Mouse (Mus musculus) stomach, embryonic 14.5 days (tissue): ENCODE measurements around the gene Fau. TPM values are rescaled to one million over a fixed set of nuclear protein-coding genes. Genes with fewer than 3 reads are reported as not detected.
"Not testable (repeated sequence)": the region's sequence is repeated elsewhere in the genome, so short reads cannot be mapped to it uniquely, and the experiment has no call there.

ENCODE experiments used
- ATAC-seq: fragments of 200-750 bp; cut with Nextera tagmentation; 2 replicates; pipeline ENCODE4 v1.8.0; 2017; ENCODE audit warnings: low read depth, moderate TSS enrichment; ENCODE audit not compliant: insufficient number of reproducible peaks, insufficient read depth, low FRiP score
- H3K27ac ChIP-seq: fragments of 300-500 bp; sonication (generic); 2 replicates; pipeline ENCODE4 v1.5.1; 2014; ENCODE audit warnings: mild to moderate bottlenecking, low read length, moderate library complexity, mixed read lengths
- H3K27me3 ChIP-seq: fragments of 300-500 bp; sonication (generic); 2 replicates; pipeline ENCODE4 v1.6.1; 2014; ENCODE audit warnings: low read length, control low read depth, mixed read lengths; ENCODE audit not compliant: control insufficient read depth, insufficient read depth
- H3K36me3 ChIP-seq: fragments of 300-500 bp; sonication (generic); 2 replicates; pipeline ENCODE4 v1.6.1; 2014; ENCODE audit warnings: mild to moderate bottlenecking, control low read depth, low read length, moderate library complexity, mixed read lengths; ENCODE audit not compliant: control insufficient read depth, insufficient read depth
- H3K4me1 ChIP-seq: fragments of 300-500 bp; sonication (generic); 2 replicates; pipeline ENCODE4 v1.6.1; 2014; ENCODE audit warnings: low read length, control low read depth, mixed read lengths; ENCODE audit not compliant: control insufficient read depth, insufficient read depth
- H3K4me2 ChIP-seq: fragments of 300-500 bp; sonication (generic); replicated peaks from 2 replicates; pipeline ENCODE4 v1.6.1; 2014; ENCODE audit warnings: low read depth, low read length, control low read depth
- H3K4me3 ChIP-seq: fragments of 300-500 bp; sonication (generic); 2 replicates; pipeline ENCODE4 v1.5.1; 2014; ENCODE audit warnings: low read depth, low read length, control low read depth
- H3K9ac ChIP-seq: fragments of 300-500 bp; sonication (generic); replicated peaks from 2 replicates; pipeline ENCODE4 v1.6.1; 2014; ENCODE audit warnings: low read depth, mild to moderate bottlenecking, control low read depth, low read length, moderate library complexity, mixed read lengths
- H3K9me3 ChIP-seq: fragments of 300-500 bp; sonication (generic); 2 replicates; pipeline ENCODE4 v1.6.1; 2016; ENCODE audit warnings: low read depth, low read length, control low read depth; ENCODE audit not compliant: control insufficient read depth
- WGBS: fragments of 180-500 bp; shearing (Covaris S2); extraction: QIAGEN DNeasy Blood & Tissue Kit; methylation state at CpG from one replicate; pipeline ENCODE4 v1.1.7; 2014; 5-methylcytosine and 5-hydroxymethylcytosine counted together
- polyA plus RNA-seq: library from polyadenylated mRNA; unstranded; fragments of >200 nt; fragmentation: Nextera tagmentation; extraction: Ambion mirVana; gene quantifications from 2 replicates; pipeline ENCODE4 v1.2.1, GENCODE M21; 2014

The Fau gene
- polyA plus RNA-seq, 1 experiment from 2014 or later = 945 TPM

DNA sequence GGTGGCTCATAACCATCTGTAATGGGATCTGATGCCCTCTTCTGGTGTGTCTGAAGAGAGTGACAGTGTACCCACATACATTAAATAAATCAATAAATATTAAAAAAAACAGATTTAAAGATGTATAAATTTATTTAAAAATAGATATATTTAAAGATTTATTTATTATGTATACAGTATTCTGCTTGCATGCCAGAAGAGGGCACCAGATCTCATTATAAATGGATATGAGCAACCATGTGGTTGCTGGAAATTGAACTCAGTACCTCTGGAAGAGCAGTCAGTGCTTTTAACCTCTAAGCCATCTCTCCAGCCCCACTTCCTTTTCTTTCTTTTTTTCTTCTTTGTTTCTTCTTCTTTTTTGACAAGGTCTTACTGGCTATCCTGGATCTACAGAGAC lies 17.6 kb upstream of the Fau start:
- H3K4me2 ChIP-seq = no peak overlapping the region
- H3K4me1 ChIP-seq = peaks cover 1% of the 10 kb centered on the region; the same call in 1 of the 2 replicates
- no peaks in the 10 kb centered on the region for H3K27me3 ChIP-seq
- H3K36me3 ChIP-seq = no peaks in the 10 kb centered on the region
- H3K9ac ChIP-seq = no peak overlapping the region
- H3K9me3 ChIP-seq = no peaks in the 10 kb centered on the region
- H3K27ac ChIP-seq = no peak overlapping the region
- ATAC-seq = no peak
- H3K4me3 ChIP-seq = no peak overlapping the region

GRCm38 (mm10) chr19:6042293-6042692 lies 15.4 kb upstream of the Fau start:
- WGBS = 80% methylated on average over 9 of the region's 9 CpGs
- no peak overlapping the region for H3K9ac ChIP-seq
- ATAC-seq = no peak
- H3K36me3 ChIP-seq = no peaks in the 10 kb centered on the region
- peaks cover 5% of the 10 kb centered on the region for H3K4me1 ChIP-seq
- no peaks in the 10 kb centered on the region for H3K9me3 ChIP-seq
- H3K27ac ChIP-seq = no peak overlapping the region
- no peak overlapping the region for H3K4me2 ChIP-seq
- no peak overlapping the region for H3K4me3 ChIP-seq
- no peaks in the 10 kb centered on the region for H3K27me3 ChIP-seq

- H3K4me1 ChIP-seq = peaks cover 13% of the 10 kb centered on the region
- not testable (repeated sequence) for H3K27me3 ChIP-seq, ATAC-seq, H3K4me2 ChIP-seq, H3K27ac ChIP-seq, H3K9me3 ChIP-seq, H3K4me3 ChIP-seq, H3K9ac ChIP-seq, H3K36me3 ChIP-seq
- 60% methylated on average over 4 of the region's 4 CpGs for WGBS
These were observed 13.5 kb upstream of the Fau start for GRCm38 (mm10) chr19:6044102-6044501.

- H3K27me3 ChIP-seq = no peaks in the 10 kb centered on the region
- 12% methylated on average over 20 of the region's 20 CpGs for WGBS
- peak overlapping the region; percentile 87 for H3K9ac ChIP-seq
- peaks cover 13% of the 10 kb centered on the region for H3K4me1 ChIP-seq
- H3K27ac ChIP-seq = peak overlapping the region; percentile 99
- H3K9me3 ChIP-seq = no peaks in the 10 kb centered on the region
- H3K4me2 ChIP-seq = peak overlapping the region; percentile 84
- H3K36me3 ChIP-seq = peaks cover 24% of the 10 kb centered on the region
- peak overlapping the region; percentile 89 for H3K4me3 ChIP-seq
- peak; percentile 34; the same call in 1 of the 2 replicates for ATAC-seq
These were observed 12.0 kb upstream of the Fau start for GRCm38 (mm10) chr19:6045366-6046293.

GRCm38 (mm10) chr19:6046294-6047153 lies 11.1 kb upstream of the Fau start, which contains the start of gene Syvn1:
Syvn1 (plus strand) TSS chr19:6046576.
- under 1% methylated on average over 65 of the region's 65 CpGs for WGBS
- peak within 1 kb of the TSS; percentile 87 for H3K9ac ChIP-seq
- H3K4me1 ChIP-seq = peaks cover 13% of the 10 kb centered on the region
- H3K27ac ChIP-seq = peak within 1 kb of the TSS; percentile 99
- H3K27me3 ChIP-seq = no peaks in the 10 kb centered on the region
- peaks cover 33% of the 10 kb centered on the region for H3K36me3 ChIP-seq
- peak; percentile 89 for ATAC-seq
- peak within 1 kb of the TSS; percentile 84 for H3K4me2 ChIP-seq
- H3K4me3 ChIP-seq = peak within 1 kb of the TSS; percentile 89
- H3K9me3 ChIP-seq = no peaks in the 10 kb centered on the region

DNA sequence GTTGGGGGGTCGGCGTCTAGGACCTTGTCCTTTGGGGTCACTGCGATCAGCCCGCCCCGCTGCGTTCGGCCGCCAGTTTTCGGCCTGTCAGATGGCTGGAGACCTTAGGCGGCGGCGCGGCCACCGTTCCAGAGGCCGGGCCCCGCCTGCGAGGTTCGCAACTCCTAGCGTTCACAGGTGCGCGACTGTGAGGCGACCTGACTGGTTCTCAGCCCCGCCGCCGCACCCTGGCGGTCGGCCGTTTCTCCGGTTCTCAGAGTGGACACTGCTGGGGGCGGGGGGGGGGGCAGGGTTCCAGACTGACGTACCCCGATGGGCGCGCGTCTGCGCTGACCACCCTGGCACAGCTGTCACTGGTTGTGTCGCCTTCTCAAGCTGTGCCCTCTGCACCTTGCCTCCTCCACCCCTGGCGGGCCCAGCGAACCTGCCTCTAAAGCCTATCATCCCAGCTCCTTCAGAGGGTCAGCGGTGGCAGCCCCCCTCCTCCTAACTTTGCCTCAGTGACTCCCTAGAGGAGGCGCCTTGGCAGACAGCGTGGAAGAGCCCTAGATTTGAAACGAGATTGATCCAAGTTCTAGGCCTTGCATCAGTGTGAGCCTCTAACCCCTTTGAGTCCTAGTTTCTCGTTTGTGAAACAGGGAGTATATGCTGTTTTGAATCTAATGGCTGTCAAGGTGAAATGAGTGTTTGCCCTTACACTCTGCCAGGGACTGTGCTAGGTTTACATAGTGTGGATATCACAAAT lies 10.3 kb upstream of the Fau start:
- Histone ChIP-seq H3K4me1 (peaks cover 13% of the 10 kb centered on the region), H3K36me3 (peaks cover 41% of the 10 kb centered on the region), H3K9me3 (no peaks in the 10 kb centered on the region), H3K4me3 (peak overlapping the region; percentile 89), H3K27me3 (no peaks in the 10 kb centered on the region), H3K4me2 (peak overlapping the region; percentile 84), H3K27ac (peak overlapping the region; percentile 99), H3K9ac (peak overlapping the region; percentile 87)
- 3% methylated on average over 40 of the region's 44 CpGs for WGBS
- peak; percentile 15 for ATAC-seq

GRCm38 (mm10) chr19:6047899-6048166 lies 9.8 kb upstream of the Fau start:
- Histone ChIP-seq H3K4me3 (peak overlapping the region; percentile 89), H3K9me3 (no peaks in the 10 kb centered on the region), H3K36me3 (peaks cover 46% of the 10 kb centered on the region), H3K4me2 (peak overlapping the region; percentile 84), H3K9ac (peak overlapping the region; percentile 87; the same call in 1 of the 2 replicates), H3K27me3 (no peaks in the 10 kb centered on the region), H3K27ac (no peak overlapping the region), H3K4me1 (peaks cover 13% of the 10 kb centered on the region)
- WGBS = 80% methylated on average over 8 of the region's 8 CpGs
- no peak for ATAC-seq
